Mouse (Mus musculus): ENCODE results near the gene Acadl. TPM values are rescaled to one million over a fixed set of nuclear protein-coding genes. Genes with fewer than 3 reads are reported as not detected.

Gene Acadl
- total and polyA plus RNA-seq, 2 experiments from 2014 or later, result 8.6 to 57.3 TPM

DNA sequence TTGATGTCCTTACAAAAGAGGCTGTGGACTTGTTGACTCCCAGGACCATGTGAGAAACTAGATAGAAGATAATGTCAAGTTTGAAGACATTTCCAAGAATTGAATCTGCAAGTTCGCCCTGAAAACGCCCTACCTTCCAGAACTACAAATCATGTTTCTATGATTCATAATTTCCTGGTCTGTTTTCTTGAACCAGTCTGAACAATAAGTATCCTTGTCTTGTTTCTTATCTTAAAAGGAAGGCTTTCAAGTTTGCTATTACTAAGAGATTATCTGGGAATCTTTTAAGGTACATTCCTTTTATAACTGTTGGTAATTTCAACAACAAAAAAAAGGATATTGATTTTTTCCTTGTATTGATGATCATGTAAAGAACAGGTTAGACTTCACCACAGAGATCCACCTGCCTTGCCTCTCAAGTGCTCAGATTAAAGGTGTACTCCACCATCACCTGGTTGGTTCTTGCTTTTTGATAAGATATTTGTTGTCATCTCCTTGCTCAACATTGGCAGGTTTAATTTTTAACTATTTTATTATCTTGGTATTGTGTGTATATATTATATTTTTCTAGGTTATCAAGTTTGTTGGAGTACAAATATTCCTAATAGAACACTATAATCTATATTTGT is 70.1 kb downstream of the Acadl start:
- no peak overlapping the region for H3K9ac ChIP-seq
- H3K4me3 ChIP-seq (ENCODE audit: low read depth, low read length), result no peak overlapping the region
- no peaks in the 10 kb centered on the region for H3K36me3 ChIP-seq (ENCODE audit: insufficient read depth)
- H3K27ac ChIP-seq (ENCODE audit: low read depth, low read length), result no peak overlapping the region
- 93% methylated on average over 2 of the region's 2 CpGs for WGBS
- H3K9me3 ChIP-seq (ENCODE audit: low read length), result no peaks in the 10 kb centered on the region
- no peak for DNase-seq
- H3K4me2 ChIP-seq (ENCODE audit: low read depth), result no peak overlapping the region
- no peak for ATAC-seq
- no peaks in the 10 kb centered on the region for H3K4me1 ChIP-seq (ENCODE audit: insufficient read depth)
- no peaks in the 10 kb centered on the region for H3K27me3 ChIP-seq (ENCODE audit: insufficient read depth, low read length)
- TF ChIP-seq CTCF (IDR thresholded peaks at IDR 0.05; ENCODE audit: low read depth), result no peak

DNA sequence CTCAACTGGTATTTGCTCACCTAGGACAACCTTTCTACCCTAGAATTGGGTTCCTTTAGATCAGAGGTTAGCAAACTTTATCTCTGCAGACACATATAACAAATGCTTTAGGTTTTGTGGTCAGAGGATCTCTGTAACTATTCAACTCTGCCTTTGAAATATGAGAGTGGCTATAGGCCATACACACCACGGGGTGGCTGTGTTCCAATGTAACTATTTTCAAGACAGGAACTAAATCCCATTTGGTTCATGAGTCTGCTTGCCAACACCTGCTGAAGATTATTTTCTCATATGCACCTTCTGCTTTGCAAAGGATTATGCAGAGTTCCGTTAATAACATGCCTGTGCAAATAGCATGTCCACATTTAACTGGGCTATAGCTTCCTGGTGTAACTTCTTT is 80.8 kb downstream of the Acadl start:
- TF ChIP-seq CTCF (IDR thresholded peaks at IDR 0.05; ENCODE audit: low read depth), result no peak
- Histone ChIP-seq H3K27me3 (ENCODE audit: insufficient read depth, low read length) (no peaks in the 10 kb centered on the region), H3K9ac (no peak overlapping the region), H3K4me1 (ENCODE audit: insufficient read depth) (no peaks in the 10 kb centered on the region), H3K9me3 (ENCODE audit: low read length) (no peaks in the 10 kb centered on the region), H3K36me3 (ENCODE audit: insufficient read depth) (no peaks in the 10 kb centered on the region), H3K27ac (ENCODE audit: low read depth, low read length) (no peak overlapping the region), H3K4me3 (ENCODE audit: low read depth, low read length) (no peak overlapping the region), H3K4me2 (ENCODE audit: low read depth) (no peak overlapping the region)
- 57% methylated on average over 2 of the region's 2 CpGs for WGBS
- ATAC-seq, result no peak
- no peak for DNase-seq

DNA sequence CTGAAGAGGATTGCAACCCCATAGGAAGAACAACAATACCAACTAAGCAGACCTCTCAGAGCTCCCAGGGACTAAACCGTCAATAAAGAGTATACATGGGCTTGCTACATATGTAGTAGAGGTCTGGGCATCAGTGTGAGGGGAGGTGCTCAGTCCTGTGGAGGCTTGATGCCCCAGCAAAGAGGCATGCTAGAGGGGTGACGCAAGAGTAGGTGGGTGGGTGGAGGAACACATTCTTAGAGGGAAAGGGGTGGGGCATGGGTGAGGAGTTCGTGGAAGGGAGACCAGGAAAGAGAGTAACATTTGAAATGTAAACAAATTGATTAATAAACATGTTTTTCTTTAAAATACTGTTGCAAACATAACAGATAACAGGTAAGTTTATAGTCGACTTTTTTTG is 82.0 kb downstream of the Acadl start:
- DNase-seq, result no peak
- H3K27ac ChIP-seq (ENCODE audit: low read depth, low read length), result no peak overlapping the region
- ATAC-seq, result no peak
- H3K4me1 ChIP-seq (ENCODE audit: insufficient read depth), result no peaks in the 10 kb centered on the region
- no peak overlapping the region for H3K4me3 ChIP-seq (ENCODE audit: low read depth, low read length)
- TF ChIP-seq CTCF (IDR thresholded peaks at IDR 0.05; ENCODE audit: low read depth), result no peak
- no peak overlapping the region for H3K4me2 ChIP-seq (ENCODE audit: low read depth)
- H3K36me3 ChIP-seq (ENCODE audit: insufficient read depth), result no peaks in the 10 kb centered on the region
- H3K9ac ChIP-seq, result no peak overlapping the region
- H3K27me3 ChIP-seq (ENCODE audit: insufficient read depth, low read length), result no peaks in the 10 kb centered on the region
- H3K9me3 ChIP-seq (ENCODE audit: low read length), result no peaks in the 10 kb centered on the region
- 84% methylated on average over 4 of the region's 4 CpGs for WGBS

Other genes starting within 250 kb of the Acadl start
- gene Rpe, start 162.4 kb downstream of the Acadl start, total RNA-seq (2014; rRNA removed), result 22.9 and 32.7 TPM in 2 replicates
- 19.5 and 21.6 TPM in 2 replicates for gene Rpe, start 162.4 kb downstream of the Acadl start, polyA plus RNA-seq (2015; fragmentation: Nextera tagmentation; extraction: Ambion mirVana)
- 29.9 and 35.2 TPM in 2 replicates for gene Kansl1l, start 45.7 kb downstream of the Acadl start, total RNA-seq (2014; rRNA removed)
- gene Kansl1l, start 45.7 kb downstream of the Acadl start, polyA plus RNA-seq (2015; fragmentation: Nextera tagmentation; extraction: Ambion mirVana), result 4.6 and 7.4 TPM in 2 replicates
- 3.0 TPM in 1 of 2 replicates, not detected in the other for gene Myl1, start 82.1 kb upstream of the Acadl start, total RNA-seq (2014; rRNA removed)
- 0.33 and 0.38 TPM in 2 replicates for gene Myl1, start 82.1 kb upstream of the Acadl start, polyA plus RNA-seq (2015; fragmentation: Nextera tagmentation; extraction: Ambion mirVana)
- 154 and 160 TPM in 2 replicates for gene Lancl1, start 175.6 kb upstream of the Acadl start, total RNA-seq (2014; rRNA removed)
- 219 and 228 TPM in 2 replicates for gene Lancl1, start 175.6 kb upstream of the Acadl start, polyA plus RNA-seq (2015; fragmentation: Nextera tagmentation; extraction: Ambion mirVana)